Mouse (Mus musculus) cortical plate, adult 2 months (tissue): ENCODE measurements around the gene Nck1.

Experiments used
- CTCF ChIP-seq: fragments of 200-500 bp; IDR thresholded peaks from 2 replicates; pipeline ENCODE4 v1.5.1; 2011; ENCODE audit warnings: mild to moderate bottlenecking, control low read depth, low read length; ENCODE audit not compliant: insufficient read depth; ENCODE audit errors: extremely low read depth
- POLR2A ChIP-seq: fragments of 200-500 bp; IDR thresholded peaks from 2 replicates; pipeline ENCODE4 v1.6.1; 2011; ENCODE audit warnings: mild to moderate bottlenecking, low read length, control low read depth; ENCODE audit not compliant: insufficient read depth; ENCODE audit errors: extremely low read depth

DNA sequence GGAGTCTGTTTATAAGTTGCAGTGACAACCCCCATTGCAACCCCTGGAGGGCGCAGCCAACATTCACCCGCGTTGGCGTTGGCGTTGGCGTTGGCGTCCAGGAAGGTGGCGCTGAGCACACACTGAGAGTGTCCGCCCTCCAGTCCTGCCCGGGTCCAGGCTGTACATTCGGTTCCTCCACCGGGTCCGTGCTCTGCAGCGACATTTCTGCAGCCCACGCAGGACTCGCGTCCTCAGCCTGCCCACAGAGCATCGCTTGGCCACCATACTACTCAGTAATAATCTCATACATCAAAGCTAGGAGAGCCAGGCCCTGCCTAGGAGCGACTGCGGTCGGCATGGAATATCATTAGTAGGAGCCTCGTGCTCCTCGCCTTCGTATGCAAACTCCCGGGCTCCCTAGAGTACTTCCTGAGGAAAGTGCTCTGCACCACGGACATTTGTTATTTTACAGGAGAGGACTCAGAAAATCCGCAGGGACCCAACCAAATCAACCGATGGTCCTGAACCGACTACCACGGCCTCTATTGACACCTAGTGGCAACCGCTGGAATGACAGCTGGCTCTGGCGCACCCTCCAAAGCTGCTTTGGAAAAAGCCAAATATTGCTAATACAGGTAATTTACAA lies 99.8 kb downstream of the Nck1 start:
- TF ChIP-seq CTCF (peak; percentile 92), POLR2A (no peak)
